Mouse (Mus musculus): ENCODE measurements at regions not wholly inside any gene's neighbourhood (a gene's known extent, or its start where the extent isn't known, plus 50 kb on each side); places are given as distances from the start of the nearest gene placed in this dataset.

- no peak for ATAC-seq
- H3K4me1 ChIP-seq (replicated peaks; ENCODE audit: control insufficient read depth, insufficient read depth, low read length), result no peaks in the 10 kb centered on the region
- no peak overlapping the region for H3K9ac ChIP-seq (replicated peaks; ENCODE audit: low read depth, low read length)
- no peak overlapping the region for H3K27ac ChIP-seq (ENCODE audit: low read length)
- H3K27me3 ChIP-seq (replicated peaks; ENCODE audit: control insufficient read depth, insufficient read depth, low read length), result no peaks in the 10 kb centered on the region
- no peaks in the 10 kb centered on the region for H3K9me3 ChIP-seq (ENCODE audit: control insufficient read depth, low read length)
- no peak overlapping the region for H3K4me3 ChIP-seq (replicated peaks; ENCODE audit: low read length)
- no peaks in the 10 kb centered on the region for H3K36me3 ChIP-seq (ENCODE audit: control insufficient read depth, insufficient read depth)
- no peak overlapping the region for H3K4me2 ChIP-seq (ENCODE audit: low read length)
These were observed 90.8 kb downstream of the Rpe65 start for GRCm38 (mm10) chr3:159689743-159690142.

GRCm38 (mm10) chr3:159724340-159725119 lies 114.9 kb upstream of the Wls start:
- 0 out of 2 replicates have a peak, but pooled peaks have one; percentile 69 for ATAC-seq
- Histone ChIP-seq H3K4me2 (ENCODE audit: low read length) (no peak overlapping the region), H3K36me3 (ENCODE audit: control insufficient read depth, insufficient read depth) (no peaks in the 10 kb centered on the region), H3K27me3 (replicated peaks; ENCODE audit: control insufficient read depth, insufficient read depth, low read length) (no peaks in the 10 kb centered on the region), H3K4me1 (replicated peaks; ENCODE audit: control insufficient read depth, insufficient read depth, low read length) (no peaks in the 10 kb centered on the region), H3K4me3 (replicated peaks; ENCODE audit: low read length) (no peak overlapping the region), H3K9ac (replicated peaks; ENCODE audit: low read depth, low read length) (no peak overlapping the region), H3K27ac (ENCODE audit: low read length) (no peak overlapping the region), H3K9me3 (ENCODE audit: control insufficient read depth, low read length) (no peaks in the 10 kb centered on the region)
- WGBS, result 25% methylated on average over 2 of the region's 2 CpGs

GRCm38 (mm10) chr3:159732201-159732600 lies 107.3 kb upstream of the Wls start:
- Histone ChIP-seq H3K4me1 (replicated peaks; ENCODE audit: control insufficient read depth, insufficient read depth, low read length) (no peaks in the 10 kb centered on the region), H3K36me3 (ENCODE audit: control insufficient read depth, insufficient read depth) (no peaks in the 10 kb centered on the region), H3K27ac (ENCODE audit: low read length) (no peak overlapping the region), H3K4me3 (replicated peaks; ENCODE audit: low read length) (no peak overlapping the region), H3K9ac (replicated peaks; ENCODE audit: low read depth, low read length) (no peak overlapping the region), H3K4me2 (ENCODE audit: low read length) (no peak overlapping the region), H3K9me3 (ENCODE audit: control insufficient read depth, low read length) (no peaks in the 10 kb centered on the region), H3K27me3 (replicated peaks; ENCODE audit: control insufficient read depth, insufficient read depth, low read length) (no peaks in the 10 kb centered on the region)
- ATAC-seq, result no peak
- 48% methylated on average over 1 of the region's 1 CpGs for WGBS

GRCm38 (mm10) chr3:159733141-159733540 lies 106.3 kb upstream of the Wls start:
- H3K4me2 ChIP-seq (ENCODE audit: low read length), result no peak overlapping the region
- H3K36me3 ChIP-seq (ENCODE audit: control insufficient read depth, insufficient read depth), result no peaks in the 10 kb centered on the region
- H3K27ac ChIP-seq (ENCODE audit: low read length), result no peak overlapping the region
- H3K4me1 ChIP-seq (replicated peaks; ENCODE audit: control insufficient read depth, insufficient read depth, low read length), result no peaks in the 10 kb centered on the region
- H3K4me3 ChIP-seq (replicated peaks; ENCODE audit: low read length), result no peak overlapping the region
- no peak overlapping the region for H3K9ac ChIP-seq (replicated peaks; ENCODE audit: low read depth, low read length)
- H3K27me3 ChIP-seq (replicated peaks; ENCODE audit: control insufficient read depth, insufficient read depth, low read length), result no peaks in the 10 kb centered on the region
- no peaks in the 10 kb centered on the region for H3K9me3 ChIP-seq (ENCODE audit: control insufficient read depth, low read length)
- ATAC-seq, result no peak

GRCm38 (mm10) chr3:159734547-159734946 lies 104.9 kb upstream of the Wls start:
- H3K27ac ChIP-seq (ENCODE audit: low read length), result no peak overlapping the region
- no peaks in the 10 kb centered on the region for H3K36me3 ChIP-seq (ENCODE audit: control insufficient read depth, insufficient read depth)
- 95% methylated on average over 1 of the region's 1 CpGs for WGBS
- no peak overlapping the region for H3K4me3 ChIP-seq (replicated peaks; ENCODE audit: low read length)
- H3K27me3 ChIP-seq (replicated peaks; ENCODE audit: control insufficient read depth, insufficient read depth, low read length), result no peaks in the 10 kb centered on the region
- no peaks in the 10 kb centered on the region for H3K4me1 ChIP-seq (replicated peaks; ENCODE audit: control insufficient read depth, insufficient read depth, low read length)
- ATAC-seq, result no peak
- no peak overlapping the region for H3K9ac ChIP-seq (replicated peaks; ENCODE audit: low read depth, low read length)
- H3K4me2 ChIP-seq (ENCODE audit: low read length), result no peak overlapping the region
- no peaks in the 10 kb centered on the region for H3K9me3 ChIP-seq (ENCODE audit: control insufficient read depth, low read length)

- Histone ChIP-seq H3K36me3 (ENCODE audit: control insufficient read depth, insufficient read depth) (no peaks in the 10 kb centered on the region), H3K4me1 (replicated peaks; ENCODE audit: control insufficient read depth, insufficient read depth, low read length) (no peaks in the 10 kb centered on the region), H3K27me3 (replicated peaks; ENCODE audit: control insufficient read depth, insufficient read depth, low read length) (no peaks in the 10 kb centered on the region), H3K9me3 (ENCODE audit: control insufficient read depth, low read length) (no peaks in the 10 kb centered on the region), H3K4me2 (ENCODE audit: low read length) (no peak overlapping the region), H3K27ac (ENCODE audit: low read length) (no peak overlapping the region), H3K4me3 (replicated peaks; ENCODE audit: low read length) (no peak overlapping the region), H3K9ac (replicated peaks; ENCODE audit: low read depth, low read length) (no peak overlapping the region)
- ATAC-seq, result no peak
- WGBS, result 74% methylated on average over 1 of the region's 1 CpGs
These were observed 103.4 kb upstream of the Wls start for GRCm38 (mm10) chr3:159736070-159736469.

GRCm38 (mm10) chr3:159740600-159741279 lies 98.7 kb upstream of the Wls start:
- no peaks in the 10 kb centered on the region for H3K9me3 ChIP-seq (ENCODE audit: control insufficient read depth, low read length)
- no peak overlapping the region for H3K4me2 ChIP-seq (ENCODE audit: low read length)
- no peak for ATAC-seq
- H3K4me1 ChIP-seq (replicated peaks; ENCODE audit: control insufficient read depth, insufficient read depth, low read length), result no peaks in the 10 kb centered on the region
- WGBS, result 72% methylated on average over 5 of the region's 5 CpGs
- no peak overlapping the region for H3K27ac ChIP-seq (ENCODE audit: low read length)
- H3K9ac ChIP-seq (replicated peaks; ENCODE audit: low read depth, low read length), result no peak overlapping the region
- no peak overlapping the region for H3K4me3 ChIP-seq (replicated peaks; ENCODE audit: low read length)
- H3K36me3 ChIP-seq (ENCODE audit: control insufficient read depth, insufficient read depth), result no peaks in the 10 kb centered on the region
- H3K27me3 ChIP-seq (replicated peaks; ENCODE audit: control insufficient read depth, insufficient read depth, low read length), result no peaks in the 10 kb centered on the region

GRCm38 (mm10) chr3:159741816-159742215 lies 97.7 kb upstream of the Wls start:
- Histone ChIP-seq H3K4me2 (ENCODE audit: low read length) (no peak overlapping the region), H3K4me1 (replicated peaks; ENCODE audit: control insufficient read depth, insufficient read depth, low read length) (no peaks in the 10 kb centered on the region), H3K27ac (ENCODE audit: low read length) (no peak overlapping the region), H3K9me3 (ENCODE audit: control insufficient read depth, low read length) (no peaks in the 10 kb centered on the region), H3K4me3 (replicated peaks; ENCODE audit: low read length) (no peak overlapping the region), H3K36me3 (ENCODE audit: control insufficient read depth, insufficient read depth) (no peaks in the 10 kb centered on the region), H3K9ac (replicated peaks; ENCODE audit: low read depth, low read length) (no peak overlapping the region), H3K27me3 (replicated peaks; ENCODE audit: control insufficient read depth, insufficient read depth, low read length) (no peaks in the 10 kb centered on the region)
- ATAC-seq, result no peak

- 74% methylated on average over 1 of the region's 1 CpGs for WGBS
- Histone ChIP-seq H3K27me3 (replicated peaks; ENCODE audit: control insufficient read depth, insufficient read depth, low read length) (no peaks in the 10 kb centered on the region), H3K27ac (ENCODE audit: low read length) (no peak overlapping the region), H3K36me3 (ENCODE audit: control insufficient read depth, insufficient read depth) (no peaks in the 10 kb centered on the region), H3K9me3 (ENCODE audit: control insufficient read depth, low read length) (no peaks in the 10 kb centered on the region), H3K4me3 (replicated peaks; ENCODE audit: low read length) (no peak overlapping the region), H3K4me1 (replicated peaks; ENCODE audit: control insufficient read depth, insufficient read depth, low read length) (no peaks in the 10 kb centered on the region), H3K9ac (replicated peaks; ENCODE audit: low read depth, low read length) (no peak overlapping the region), H3K4me2 (ENCODE audit: low read length) (no peak overlapping the region)
- ATAC-seq, result no peak
These were observed 79.7 kb upstream of the Wls start for GRCm38 (mm10) chr3:159759740-159760139.

Data from forebrain, embryonic 16.5 days (tissue).